Mouse (Mus musculus) MEL (cell line): ENCODE measurements at regions not wholly inside any gene's neighbourhood (a gene's known extent, or its start where the extent isn't known, plus 50 kb on each side); places are given as distances from the start of the nearest gene placed in this dataset.

ENCODE experiments used
- CTCF ChIP-seq, 3 experiments: IDR thresholded peaks in 2 of 3; conservative IDR thresholded peaks in 1 of 3; 2 replicates each; pipeline ENCODE4 v1.5.1; 2011 to 2012; ENCODE audit warnings: low read length in 3 of 3, low read depth in 2 of 3, mild to moderate bottlenecking in 2 of 3, improper control_type of control experiment in 1 of 3, inconsistent platforms in 1 of 3, mixed read lengths in 1 of 3, moderate library complexity in 1 of 3; ENCODE audit not compliant: control insufficient read depth in 1 of 3, insufficient read depth in 1 of 3, poor library complexity in 1 of 3, severe bottlenecking in 1 of 3
- POLR2A ChIP-seq, 2 experiments: IDR thresholded peaks; 2 replicates each; pipeline ENCODE4 v1.6.1; 2011 to 2012; ENCODE audit warnings: low read length in 2 of 2, mild to moderate bottlenecking in 2 of 2, control low read depth in 1 of 2, improper control_type of control experiment in 1 of 2, low read depth in 1 of 2, moderate library complexity in 1 of 2; ENCODE audit not compliant: control insufficient read depth in 1 of 2, insufficient read depth in 1 of 2, poor library complexity in 1 of 2
- TAL1 ChIP-seq: IDR thresholded peaks from 2 replicates; pipeline ENCODE4 v1.6.1; 2012; ENCODE audit warnings: mild to moderate bottlenecking, inconsistent platforms, low read length, moderate library complexity, mixed read lengths
- TBP ChIP-seq: IDR thresholded peaks from 2 replicates; pipeline ENCODE4 v1.8.0; 2011; ENCODE audit warnings: low read depth, low read length, improper control_type of control experiment
- TCF12 ChIP-seq: IDR thresholded peaks from 2 replicates; pipeline ENCODE4 v1.6.1; 2014; ENCODE audit warnings: low read depth, mild to moderate bottlenecking, inconsistent platforms, low read length, improper control_type of control experiment, moderate library complexity

GRCm38 (mm10) chr4:9974631-9975030 is 899.7 kb upstream of the 2610301B20Rik start:
- no peak for TF ChIP-seq TAL1
- TF ChIP-seq CTCF (IDR thresholded peaks at IDR 0.05 in 2 of 3, conservative IDR thresholded peaks at IDR 0.05 in 1 of 3; ENCODE audit: control insufficient read depth in 1 of 3, insufficient read depth in 1 of 3, low read depth in 2 of 3, low read length in 3 of 3, poor library complexity in 1 of 3, severe bottlenecking in 1 of 3), result no peak
- no peak for TF ChIP-seq TCF12
- no peak for TF ChIP-seq POLR2A (IDR thresholded peaks at IDR 0.05; ENCODE audit: control insufficient read depth in 1 of 2, insufficient read depth in 1 of 2, low read depth in 1 of 2, low read length in 2 of 2, poor library complexity in 1 of 2)
- TF ChIP-seq TBP, result no peak
